Comparison of ENCODE assay signal across 8 mouse cellular contexts in genomic region chr4:116077240-116078095, GRCm38 (mm10). TPM values are rescaled to one million over a fixed set of nuclear protein-coding genes. Genes with fewer than 3 reads are reported as not detected.
DNase-seq lines count a peak whose midpoint lies in the region; ATAC-seq and TF ChIP-seq lines count a peak whose summit lies in the region.

No protein-coding gene starts in this region.

- TF ChIP-seq CTCF in lung, embryonic 14.5 days (IDR thresholded peaks at IDR 0.05; ENCODE audit: low read depth), result 0 out of 2 replicates have a peak, but pooled peaks have one; percentile 5
- no peak for TF ChIP-seq CTCF in lung, adult 2 months (IDR thresholded peaks at IDR 0.05; ENCODE audit: insufficient read depth, low read length)

- no peaks in the 10 kb centered on the region for H3K9me3 ChIP-seq in lung, embryonic 14.5 days (ENCODE audit: low read depth, low read length)
- no peaks in the 10 kb centered on the region for H3K9me3 ChIP-seq in heart, embryonic 16.5 days (replicated peaks; ENCODE audit: control insufficient read depth, low read length)
- no peaks in the 10 kb centered on the region for H3K9me3 ChIP-seq in liver, embryonic 11.5 days (ENCODE audit: control insufficient read depth, low read length)

- H3K9ac ChIP-seq in lung, embryonic 14.5 days, result peak overlapping the region; percentile 98
- H3K9ac ChIP-seq in heart, embryonic 16.5 days (ENCODE audit: low read length), result peak overlapping the region; percentile 98
- peak overlapping the region; percentile 99 for H3K9ac ChIP-seq in liver, embryonic 11.5 days (ENCODE audit: low read depth, low read length)

- no peak for ATAC-seq in lung, embryonic 14.5 days (ENCODE audit: insufficient read depth)
- no peak for ATAC-seq in heart, embryonic 16.5 days (replicated peaks; ENCODE audit: extremely low read depth, insufficient read depth, low FRiP score)
- no peak for ATAC-seq in liver, embryonic 11.5 days (replicated peaks; ENCODE audit: low FRiP score)
- ATAC-seq in megakaryocyte-erythroid progenitor cell, adult 5-6 weeks (replicated peaks; ENCODE audit: low FRiP score, low TSS enrichment, poor library complexity, severe bottlenecking), result no peak

- H3K27ac ChIP-seq in lung, embryonic 14.5 days (ENCODE audit: low read depth), result peak overlapping the region; percentile 97; the same call in 1 of the 2 replicates
- H3K27ac ChIP-seq in heart, embryonic 16.5 days (ENCODE audit: low read length), result peak overlapping the region; percentile 97
- H3K27ac ChIP-seq in liver, embryonic 11.5 days (ENCODE audit: low read depth, low read length), result peak overlapping the region; percentile 94

- DNase-seq in lung, embryonic 14.5 days, result no peak
- no peak for DNase-seq in lung, adult 2 months
- peak; percentile 39 for DNase-seq in adrenal gland, postnatal 14 days
- DNase-seq in liver, embryonic 11.5 days (ENCODE audit: low spot score), result no peak
- no peak for DNase-seq in urinary bladder, adult 2 months (ENCODE audit: low spot score)
- DNase-seq in layer of hippocampus, postnatal 36 days, result no peak

- peaks cover 32% of the 10 kb centered on the region for H3K36me3 ChIP-seq in lung, embryonic 14.5 days (ENCODE audit: insufficient read depth)
- peaks cover 19% of the 10 kb centered on the region for H3K36me3 ChIP-seq in heart, embryonic 16.5 days (ENCODE audit: control insufficient read depth, insufficient read depth)
- H3K36me3 ChIP-seq in liver, embryonic 11.5 days (ENCODE audit: control insufficient read depth, insufficient read depth, low read length), result peaks cover 17% of the 10 kb centered on the region

- H3K4me2 ChIP-seq in lung, embryonic 14.5 days, result peak overlapping the region; percentile 84
- H3K4me2 ChIP-seq in heart, embryonic 16.5 days (ENCODE audit: low read depth, low read length), result peak overlapping the region; percentile 74
- H3K4me2 ChIP-seq in liver, embryonic 11.5 days, result peak overlapping the region; percentile 90

- 47% methylated on average over 3 of the region's 3 CpGs for WGBS in lung, embryonic 14.5 days
- 48% methylated on average over 3 of the region's 3 CpGs for WGBS in lung, adult 2 months
- 34% methylated on average over 3 of the region's 3 CpGs for WGBS in heart, embryonic 16.5 days
- 52% methylated on average over 3 of the region's 3 CpGs for WGBS in liver, embryonic 11.5 days

- no peaks in the 10 kb centered on the region for H3K27me3 ChIP-seq in lung, embryonic 14.5 days (ENCODE audit: insufficient read depth, low read length)
- no peaks in the 10 kb centered on the region for H3K27me3 ChIP-seq in heart, embryonic 16.5 days (ENCODE audit: control insufficient read depth, insufficient read depth, low read length)
- H3K27me3 ChIP-seq in liver, embryonic 11.5 days (replicated peaks; ENCODE audit: control insufficient read depth, insufficient read depth, low read length), result no peaks in the 10 kb centered on the region

- H3K4me1 ChIP-seq in lung, embryonic 14.5 days (ENCODE audit: insufficient read depth), result peaks cover 17% of the 10 kb centered on the region
- peaks cover 17% of the 10 kb centered on the region for H3K4me1 ChIP-seq in lung, adult 2 months (ENCODE audit: control insufficient read depth, insufficient read depth, low read length)
- peaks cover 24% of the 10 kb centered on the region for H3K4me1 ChIP-seq in heart, embryonic 16.5 days (ENCODE audit: control insufficient read depth, insufficient read depth, low read length)
- H3K4me1 ChIP-seq in liver, embryonic 11.5 days (replicated peaks; ENCODE audit: control insufficient read depth, insufficient read depth, low read length), result peaks cover 20% of the 10 kb centered on the region

- no peak for TF ChIP-seq POLR2A in lung, adult 2 months (IDR thresholded peaks at IDR 0.05; ENCODE audit: borderline replicate concordance, extremely low read depth, low read depth, low read length)

- H3K4me3 ChIP-seq in lung, embryonic 14.5 days (ENCODE audit: low read depth, low read length), result peak overlapping the region; percentile 97
- no peak overlapping the region for H3K4me3 ChIP-seq in lung, adult 2 months (replicated peaks; ENCODE audit: extremely low read depth, low read depth, low read length)
- peak overlapping the region; percentile 92 for H3K4me3 ChIP-seq in heart, embryonic 16.5 days (ENCODE audit: low read length)
- peak overlapping the region; percentile 98 for H3K4me3 ChIP-seq in liver, embryonic 11.5 days (ENCODE audit: low read depth, low read length)

RNA-seq across cellular contexts. Expression of gene Lrrc41, which starts 2.4 kb away (rescaled TPM):
- polyA plus RNA-seq in lung, embryonic 14.5 days (2014; fragmentation: Nextera tagmentation; extraction: Ambion mirVana), result 77.2 and 82.6 TPM in 2 replicates
- polyA plus RNA-seq in lung, adult 2 months (2012; rRNA removed), result 61.5 and 62.1 TPM in 2 replicates
- total RNA-seq in adrenal gland, postnatal 14 days (2021), result 61.8 and 67.4 TPM in 2 replicates
- 53.8 and 55.3 TPM in 2 replicates for polyA plus RNA-seq in heart, embryonic 16.5 days (2015; fragmentation: Nextera tagmentation; extraction: Ambion mirVana)
- 67.6 and 70.8 TPM in 2 replicates for polyA plus RNA-seq in liver, embryonic 11.5 days (2014; fragmentation: Nextera tagmentation; extraction: Ambion mirVana)
- total RNA-seq in megakaryocyte-erythroid progenitor cell, adult 5-6 weeks (2014; fragmentation: Nextera tagmentation), result 29.8 and 30.8 TPM in 2 replicates
- total RNA-seq in megakaryocyte-erythroid progenitor cell, adult 5-6 weeks (2017), result 16.4 and 20.6 TPM in 2 replicates
- polyA plus RNA-seq in urinary bladder, adult 2 months (2012; rRNA removed), result 25.8 and 26.4 TPM in 2 replicates
- 10 to 100 TPM; 40.1 to 42.5 TPM for total RNA-seq in layer of hippocampus, postnatal 36 days (2021)

RNA-seq across cellular contexts. Expression of gene Uqcrh, which starts 2.6 kb away (rescaled TPM):
- 466 and 476 TPM in 2 replicates for polyA plus RNA-seq in lung, embryonic 14.5 days (2014; fragmentation: Nextera tagmentation; extraction: Ambion mirVana)
- 60.7 and 113 TPM in 2 replicates for polyA plus RNA-seq in lung, adult 2 months (2012; rRNA removed)
- 944 and 957 TPM in 2 replicates for total RNA-seq in adrenal gland, postnatal 14 days (2021)
- polyA plus RNA-seq in heart, embryonic 16.5 days (2015; fragmentation: Nextera tagmentation; extraction: Ambion mirVana), result 1,257 and 1,258 TPM in 2 replicates
- 483 and 529 TPM in 2 replicates for polyA plus RNA-seq in liver, embryonic 11.5 days (2014; fragmentation: Nextera tagmentation; extraction: Ambion mirVana)
- 1,038 and 1,202 TPM in 2 replicates for total RNA-seq in megakaryocyte-erythroid progenitor cell, adult 5-6 weeks (2014; fragmentation: Nextera tagmentation)
- 483 and 550 TPM in 2 replicates for total RNA-seq in megakaryocyte-erythroid progenitor cell, adult 5-6 weeks (2017)
- 669 and 757 TPM in 2 replicates for polyA plus RNA-seq in urinary bladder, adult 2 months (2012; rRNA removed)
- total RNA-seq in layer of hippocampus, postnatal 36 days (2021), result 100 to 1,000 TPM; 413 to 440 TPM

RNA-seq across cellular contexts. Expression of gene Nsun4, which starts 23.8 kb away (rescaled TPM):
- polyA plus RNA-seq in lung, embryonic 14.5 days (2014; fragmentation: Nextera tagmentation; extraction: Ambion mirVana), result 21.9 and 24.5 TPM in 2 replicates
- 14.3 and 22.8 TPM in 2 replicates for polyA plus RNA-seq in lung, adult 2 months (2012; rRNA removed)
- total RNA-seq in adrenal gland, postnatal 14 days (2021), result 23.8 and 25.3 TPM in 2 replicates
- 32.4 and 33.6 TPM in 2 replicates for polyA plus RNA-seq in heart, embryonic 16.5 days (2015; fragmentation: Nextera tagmentation; extraction: Ambion mirVana)
- 17.8 and 19.5 TPM in 2 replicates for polyA plus RNA-seq in liver, embryonic 11.5 days (2014; fragmentation: Nextera tagmentation; extraction: Ambion mirVana)
- 11.5 and 12.5 TPM in 2 replicates for total RNA-seq in megakaryocyte-erythroid progenitor cell, adult 5-6 weeks (2014; fragmentation: Nextera tagmentation)
- 11.2 and 12.5 TPM in 2 replicates for total RNA-seq in megakaryocyte-erythroid progenitor cell, adult 5-6 weeks (2017)
- polyA plus RNA-seq in urinary bladder, adult 2 months (2012; rRNA removed), result 10.3 and 11.1 TPM in 2 replicates
- 10 to 100 TPM in 1 of 2 experiments, 1 to 10 TPM in 1; 8.8 to 10.8 TPM for total RNA-seq in layer of hippocampus, postnatal 36 days (2021)

RNA-seq across cellular contexts. Expression of gene Rad54l, which starts 46.0 kb away (rescaled TPM):
- 35.9 and 43.2 TPM in 2 replicates for polyA plus RNA-seq in lung, embryonic 14.5 days (2014; fragmentation: Nextera tagmentation; extraction: Ambion mirVana)
- polyA plus RNA-seq in lung, adult 2 months (2012; rRNA removed), result 0.42 and 0.70 TPM in 2 replicates
- total RNA-seq in adrenal gland, postnatal 14 days (2021), result 4.5 and 5.2 TPM in 2 replicates
- polyA plus RNA-seq in heart, embryonic 16.5 days (2015; fragmentation: Nextera tagmentation; extraction: Ambion mirVana), result 18.5 and 20.2 TPM in 2 replicates
- 59.4 and 61.7 TPM in 2 replicates for polyA plus RNA-seq in liver, embryonic 11.5 days (2014; fragmentation: Nextera tagmentation; extraction: Ambion mirVana)
- total RNA-seq in megakaryocyte-erythroid progenitor cell, adult 5-6 weeks (2014; fragmentation: Nextera tagmentation), result 49.4 and 50.1 TPM in 2 replicates
- total RNA-seq in megakaryocyte-erythroid progenitor cell, adult 5-6 weeks (2017), result 23.0 and 35.2 TPM in 2 replicates
- polyA plus RNA-seq in urinary bladder, adult 2 months (2012; rRNA removed), result 1.1 and 1.3 TPM in 2 replicates
- 1 to 10 TPM in 1 of 2 experiments, under 1 TPM in 1; 0.73 to 1.0 TPM for total RNA-seq in layer of hippocampus, postnatal 36 days (2021)

RNA-seq across cellular contexts. Expression of gene Pomgnt1, which starts 46.2 kb away (rescaled TPM):
- 63.3 and 66.5 TPM in 2 replicates for polyA plus RNA-seq in lung, embryonic 14.5 days (2014; fragmentation: Nextera tagmentation; extraction: Ambion mirVana)
- 37.3 and 46.4 TPM in 2 replicates for polyA plus RNA-seq in lung, adult 2 months (2012; rRNA removed)
- total RNA-seq in adrenal gland, postnatal 14 days (2021), result 65.8 and 75.2 TPM in 2 replicates
- 60.2 and 68.8 TPM in 2 replicates for polyA plus RNA-seq in heart, embryonic 16.5 days (2015; fragmentation: Nextera tagmentation; extraction: Ambion mirVana)
- 32.8 and 37.7 TPM in 2 replicates for polyA plus RNA-seq in liver, embryonic 11.5 days (2014; fragmentation: Nextera tagmentation; extraction: Ambion mirVana)
- total RNA-seq in megakaryocyte-erythroid progenitor cell, adult 5-6 weeks (2014; fragmentation: Nextera tagmentation), result 26.4 and 31.7 TPM in 2 replicates
- total RNA-seq in megakaryocyte-erythroid progenitor cell, adult 5-6 weeks (2017), result 15.0 and 26.1 TPM in 2 replicates
- 62.6 and 72.7 TPM in 2 replicates for polyA plus RNA-seq in urinary bladder, adult 2 months (2012; rRNA removed)
- total RNA-seq in layer of hippocampus, postnatal 36 days (2021), result 10 to 100 TPM; 62.4 to 63.5 TPM
